Mouse (Mus musculus) testis, adult 2 months (tissue): ENCODE measurements around the gene Tex14.

Experiments used
- CTCF ChIP-seq: fragments of 200-500 bp; IDR thresholded peaks from 2 replicates; pipeline ENCODE4 v1.5.1; 2012; ENCODE audit warnings: low read depth, mild to moderate bottlenecking, inconsistent platforms, low read length, moderate library complexity; ENCODE audit not compliant: control insufficient read depth, insufficient read depth, insufficient replicate concordance
- POLR2A ChIP-seq: fragments of 200-500 bp; IDR thresholded peaks from 2 replicates; pipeline ENCODE4 v1.6.1; 2012; ENCODE audit warnings: low read depth, mild to moderate bottlenecking, inconsistent platforms, low read length, moderate library complexity; ENCODE audit not compliant: control insufficient read depth

DNA sequence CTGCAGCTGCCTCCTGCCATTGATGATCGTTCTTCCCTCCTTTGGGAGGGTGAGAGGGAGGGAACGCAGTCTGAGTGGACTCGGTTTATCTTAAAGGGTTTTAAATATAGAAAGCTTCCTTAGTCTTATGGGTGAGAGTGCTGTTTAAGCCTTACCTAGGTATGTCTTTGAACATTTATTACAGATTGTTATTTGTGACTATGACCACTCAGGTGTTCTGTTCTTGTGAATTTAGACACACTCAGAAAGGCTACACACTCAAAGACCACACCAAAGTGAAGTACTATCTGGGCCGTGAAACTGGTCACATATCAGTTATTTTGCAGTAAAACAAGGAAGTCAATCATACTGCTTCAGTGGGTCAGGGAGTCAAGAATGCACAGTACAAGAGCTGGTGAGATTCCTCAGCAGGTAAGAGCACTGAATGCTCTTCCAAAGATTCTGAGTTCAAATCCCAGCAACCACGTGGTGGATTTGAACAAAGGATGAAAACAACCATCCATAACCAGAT, 38.6 kb downstream of the Tex14 start:
- TF ChIP-seq CTCF (no peak), POLR2A (no peak)
